Mouse (Mus musculus) kidney, adult 2 months (tissue): ENCODE results near the gene Msmb. TPM values are rescaled to one million over a fixed set of nuclear protein-coding genes. Genes with fewer than 3 reads are reported as not detected.

Experiments used
- DNase-seq: peaks from one replicate; pipeline ENCODE4 v3.0.0; 2021
- H3K27ac ChIP-seq: fragments of 200-500 bp; 2 replicates; pipeline ENCODE4 v1.5.1; 2012; ENCODE audit warnings: low read depth, low read length, control low read depth, inconsistent platforms; ENCODE audit not compliant: insufficient read depth
- H3K27me3 ChIP-seq: fragments of 200-500 bp; replicated peaks from 2 replicates; pipeline ENCODE4 v1.6.1; 2012; ENCODE audit warnings: mild to moderate bottlenecking, moderate library complexity, low read length, inconsistent platforms; ENCODE audit not compliant: control insufficient read depth, insufficient read depth
- H3K36me3 ChIP-seq: fragments of 200-500 bp; 2 replicates; pipeline ENCODE4 v1.6.1; 2012; ENCODE audit warnings: mild to moderate bottlenecking, moderate library complexity, low read length, inconsistent platforms; ENCODE audit not compliant: control insufficient read depth, insufficient read depth
- H3K4me1 ChIP-seq: fragments of 200-500 bp; 2 replicates; pipeline ENCODE4 v1.6.1; 2011; ENCODE audit warnings: low read length; ENCODE audit not compliant: control insufficient read depth, insufficient read depth
- H3K4me3 ChIP-seq: fragments of 200-500 bp; 2 replicates; pipeline ENCODE4 v1.5.1; 2011; ENCODE audit warnings: mild to moderate bottlenecking, low read depth, low read length, control low read depth; ENCODE audit not compliant: insufficient read depth
- CTCF ChIP-seq: fragments of 200-500 bp; conservative IDR thresholded peaks from 2 replicates; pipeline ENCODE4 v1.5.1; 2011; ENCODE audit warnings: low read depth, mild to moderate bottlenecking, control low read depth, low read length, moderate library complexity, mixed read lengths; ENCODE audit not compliant: insufficient read depth, insufficient read length
- POLR2A ChIP-seq: fragments of 200-500 bp; IDR thresholded peaks from one replicate; pipeline ENCODE4 v1.6.1; 2011; ENCODE audit warnings: low read depth, low read length, control low read depth
- WGBS: fragments of 180-500 bp; shearing (Covaris S2); methylation state at CpG from one replicate; pipeline ENCODE4 v1.1.7; 2018; 5-methylcytosine and 5-hydroxymethylcytosine counted together
- polyA plus RNA-seq: library from polyadenylated mRNA; depleted of rRNA; stranded (reverse); fragments of >200 nt; gene quantifications from 2 replicates; pipeline ENCODE4 v1.2.3, GENCODE M21; 2012

The Msmb gene
- polyA plus RNA-seq, 1 experiment: not detected

- TF ChIP-seq CTCF (no peak), POLR2A (no peak)
- Histone ChIP-seq H3K27me3 (no peaks in the 10 kb centered on the region), H3K27ac (no peak overlapping the region), H3K36me3 (no peaks in the 10 kb centered on the region), H3K4me1 (peaks cover 26% of the 10 kb centered on the region; the same call in 1 of the 2 replicates), H3K4me3 (0 out of 2 replicates have a peak overlapping the region, but pooled peaks have one; percentile 1)
- 66% methylated on average over 12 of the region's 12 CpGs for WGBS
- DNase-seq: peak; percentile 29
Measured at GRCm38 (mm10) chr14:32161090-32161885, 19.5 kb downstream of the Msmb start.

- no peak overlapping the region for H3K4me3 ChIP-seq
- no peak for TF ChIP-seq CTCF
- no peak for TF ChIP-seq POLR2A
- 85% methylated on average over 5 of the region's 5 CpGs for WGBS
- no peaks in the 10 kb centered on the region for H3K27me3 ChIP-seq
- peaks cover 30% of the 10 kb centered on the region for H3K4me1 ChIP-seq
- no peak for DNase-seq
- H3K27ac ChIP-seq: no peak overlapping the region
- H3K36me3 ChIP-seq: no peaks in the 10 kb centered on the region
Measured at GRCm38 (mm10) chr14:32162231-32162630, 20.4 kb downstream of the Msmb start.

- no peak overlapping the region for H3K27ac ChIP-seq
- no peaks in the 10 kb centered on the region for H3K27me3 ChIP-seq
- no peak for DNase-seq
- peaks cover 39% of the 10 kb centered on the region for H3K4me1 ChIP-seq
- no peaks in the 10 kb centered on the region for H3K36me3 ChIP-seq
- TF ChIP-seq POLR2A: no peak
- TF ChIP-seq CTCF: no peak
- 85% methylated on average over 11 of the region's 11 CpGs for WGBS
- no peak overlapping the region for H3K4me3 ChIP-seq
Measured at GRCm38 (mm10) chr14:32163203-32163888, 21.5 kb downstream of the Msmb start.

GRCm38 (mm10) chr14:32164173-32165051 is 22.6 kb downstream of the Msmb start:
- H3K4me1 ChIP-seq: peaks cover 40% of the 10 kb centered on the region
- peak; percentile 34 for DNase-seq
- H3K27me3 ChIP-seq: no peaks in the 10 kb centered on the region
- WGBS: 69% methylated on average over 8 of the region's 8 CpGs
- no peak overlapping the region for H3K4me3 ChIP-seq
- H3K27ac ChIP-seq: peak overlapping the region; percentile 79
- TF ChIP-seq CTCF: no peak
- no peak for TF ChIP-seq POLR2A
- H3K36me3 ChIP-seq: no peaks in the 10 kb centered on the region

- H3K36me3 ChIP-seq: no peaks in the 10 kb centered on the region
- TF ChIP-seq CTCF (no peak), POLR2A (peak; percentile 97)
- H3K4me1 ChIP-seq: peaks cover 40% of the 10 kb centered on the region
- peak overlapping the region; percentile 20 for H3K4me3 ChIP-seq
- 1% methylated on average over 42 of the region's 42 CpGs for WGBS
- peak overlapping the region; percentile 91 for H3K27ac ChIP-seq
- H3K27me3 ChIP-seq: no peaks in the 10 kb centered on the region
- DNase-seq: peak; percentile 94
Measured at GRCm38 (mm10) chr14:32165278-32166061, 23.6 kb downstream of the Msmb start.

GRCm38 (mm10) chr14:32166062-32166441 is 24.2 kb downstream of the Msmb start:
- H3K36me3 ChIP-seq: no peaks in the 10 kb centered on the region
- no peak for DNase-seq
- H3K4me3 ChIP-seq: no peak overlapping the region
- peaks cover 37% of the 10 kb centered on the region for H3K4me1 ChIP-seq
- no peak for TF ChIP-seq POLR2A
- TF ChIP-seq CTCF: no peak
- H3K27me3 ChIP-seq: no peaks in the 10 kb centered on the region
- 39% methylated on average over 2 of the region's 2 CpGs for WGBS
- no peak overlapping the region; the same call in 1 of the 2 replicates for H3K27ac ChIP-seq
